Mouse (Mus musculus): ENCODE results near the gene Pxdn.

DNA sequence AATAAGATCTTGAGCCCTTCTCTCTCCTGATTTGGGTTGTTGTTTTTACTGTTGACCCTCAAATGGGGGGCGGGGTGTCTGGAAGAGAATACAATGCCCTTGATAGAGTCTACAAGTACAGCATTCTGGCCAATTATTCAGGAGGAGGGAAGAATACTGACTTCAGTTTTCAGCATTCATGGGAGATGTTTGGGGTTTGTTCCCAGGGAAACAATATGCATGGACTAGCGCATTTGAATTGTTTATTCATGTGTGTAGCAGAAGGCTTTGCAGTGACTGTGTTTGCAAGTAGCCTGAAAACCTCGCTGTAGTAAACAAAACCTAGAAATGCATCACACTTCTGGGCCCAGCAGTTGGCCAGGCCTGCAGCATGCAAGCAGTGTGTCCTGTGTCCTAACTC lies 17.1 kb downstream of the Pxdn start:
- TF ChIP-seq CTCF (IDR thresholded peaks at IDR 0.05) (no peak), POLR2A (IDR thresholded peaks at IDR 0.05; ENCODE audit: insufficient read depth, low read depth, low read length) (no peak)

All from heart, adult 2 months (tissue).